Comparison of ENCODE assay signal across 16 mouse cellular contexts in genomic region chr15:92160855-92161162, GRCm38 (mm10).
DNase-seq lines count a peak whose midpoint lies in the region; ATAC-seq and TF ChIP-seq lines count a peak whose summit lies in the region.
"Had no signal": no experiment of that assay in that cellular context is flagged by ENCODE, and none has a peak within 500 bp of the region (broad histone marks: within the 10 kb centered on the region; RNA-seq: fewer than 3 reads in every experiment).

No protein-coding gene starts in this region.

- intact Hi-C loops in left cerebral cortex, adult 2 months (cut with DNase I): loop anchor here (2.0 to 10.0 kb wide), 3 partner anchors 66 to 196 kb away; partner anchors contain the start of gene Cntn1
- intact Hi-C loops in left cerebral cortex, postnatal 10 days (cut with DNase I): loop anchor here (5.0 kb wide), 2 partner anchors 61 to 109 kb away; partner anchors contain the start of gene Cntn1

- peak overlapping the region; percentile 47 for H3K4me2 ChIP-seq in forebrain, postnatal 0 days (ENCODE audit: low read depth)
- peak overlapping the region; percentile 50; the same call in 1 of the 2 replicates for H3K4me2 ChIP-seq in midbrain, embryonic 11.5 days
- H3K4me2 ChIP-seq: liver, embryonic 12.5 days had no signal

- peak; percentile 24 to 27 for DNase-seq in left cerebral cortex, adult 2 months (ENCODE audit: extremely low spot score in 1 of 2, low spot score in 2 of 2)
- no peak for DNase-seq in left cerebral cortex, postnatal 10 days (ENCODE audit: extremely low spot score in 1 of 2, low spot score in 2 of 2)
- no peak for DNase-seq in forebrain, postnatal 0 days
- no peak for DNase-seq in midbrain, embryonic 11.5 days (ENCODE audit: low spot score, missing footprints)
- DNase-seq in telencephalon, adult 2 months (ENCODE audit: low read depth, low spot score): peak; percentile 17
- no peak for DNase-seq in kidney, adult 8-10 months
- DNase-seq in gastrocnemius, postnatal 25 days: no peak
- DNase-seq: adrenal gland, postnatal 10 days; heart, adult 18-20 months; heart, postnatal 4 days; lung, postnatal 14 days; right cerebral cortex, adult 18-20 months; thymus, postnatal 4 days had no signal

- H3K36me3 ChIP-seq in forebrain, postnatal 0 days (ENCODE audit: insufficient read depth): no peaks in the 10 kb centered on the region
- no peaks in the 10 kb centered on the region for H3K36me3 ChIP-seq in midbrain, embryonic 11.5 days (ENCODE audit: control insufficient read depth, insufficient read depth, low read length)
- H3K36me3 ChIP-seq: embryonic facial prominence, embryonic 12.5 days; liver, embryonic 12.5 days had no signal

- H3K4me3 ChIP-seq in left cerebral cortex, adult 2 months: peak overlapping the region; percentile 54
- peak overlapping the region; percentile 32 for H3K4me3 ChIP-seq in forebrain, postnatal 0 days (ENCODE audit: low read depth, low read length)
- H3K4me3 ChIP-seq in midbrain, embryonic 11.5 days (ENCODE audit: low read depth, low read length): no peak overlapping the region
- H3K4me3 ChIP-seq: embryonic facial prominence, embryonic 12.5 days; liver, embryonic 12.5 days had no signal

- H3K9me3 ChIP-seq in forebrain, postnatal 0 days (ENCODE audit: low read length): no peaks in the 10 kb centered on the region
- H3K9me3 ChIP-seq in midbrain, embryonic 11.5 days (ENCODE audit: control insufficient read depth, low read length): no peaks in the 10 kb centered on the region
- H3K9me3 ChIP-seq: embryonic facial prominence, embryonic 12.5 days; liver, embryonic 12.5 days had no signal

- peaks cover 4% of the 10 kb centered on the region; the same call in 1 of the 2 replicates for H3K4me1 ChIP-seq in forebrain, postnatal 0 days (ENCODE audit: insufficient read depth)
- H3K4me1 ChIP-seq in midbrain, embryonic 11.5 days (ENCODE audit: control insufficient read depth, insufficient read depth, low read length): peaks cover 7% of the 10 kb centered on the region
- H3K4me1 ChIP-seq: embryonic facial prominence, embryonic 12.5 days; liver, embryonic 12.5 days had no signal

- 33% methylated on average over 10 of the region's 10 CpGs for WGBS in forebrain, postnatal 0 days
- 62% methylated on average over 10 of the region's 10 CpGs for WGBS in midbrain, embryonic 11.5 days

- no peak for ATAC-seq in forebrain, postnatal 0 days
- ATAC-seq in midbrain, embryonic 11.5 days (ENCODE audit: low FRiP score): no peak
- ATAC-seq: liver, embryonic 12.5 days had no signal

- no peaks in the 10 kb centered on the region for H3K27me3 ChIP-seq in forebrain, postnatal 0 days (ENCODE audit: insufficient read depth, low read length)
- no peaks in the 10 kb centered on the region for H3K27me3 ChIP-seq in midbrain, embryonic 11.5 days (ENCODE audit: control insufficient read depth, insufficient read depth, low read length)
- H3K27me3 ChIP-seq: CH12.LX; embryonic facial prominence, embryonic 12.5 days; liver, embryonic 12.5 days had no signal

- H3K27ac ChIP-seq in left cerebral cortex, adult 2 months: peak overlapping the region; percentile 90
- H3K27ac ChIP-seq in forebrain, postnatal 0 days (ENCODE audit: low read depth, low read length): peak overlapping the region; percentile 78
- H3K27ac ChIP-seq in midbrain, embryonic 11.5 days (ENCODE audit: low read depth, low read length): no peak overlapping the region
- H3K27ac ChIP-seq: embryonic facial prominence, embryonic 12.5 days; liver, embryonic 12.5 days had no signal

- no peak for TF ChIP-seq CTCF in left cerebral cortex, adult 2 months (IDR thresholded peaks at IDR 0.05)
- TF ChIP-seq CTCF in forebrain, postnatal 0 days (IDR thresholded peaks at IDR 0.05; ENCODE audit: low read depth): no peak

- H3K9ac ChIP-seq in forebrain, postnatal 0 days: peak overlapping the region; percentile 56
- no peak overlapping the region for H3K9ac ChIP-seq in midbrain, embryonic 11.5 days (ENCODE audit: low read length)
- H3K9ac ChIP-seq: embryonic facial prominence, embryonic 12.5 days; liver, embryonic 12.5 days had no signal

Comparison
In these comparisons a context has a peak if more than half of its experiments do, and no peak if none do; other contexts are left out.
1. DNase-seq: peak in left cerebral cortex, adult 2 months (2 of 2) and telencephalon, adult 2 months (single experiment); none in left cerebral cortex, postnatal 10 days (0 of 2), forebrain, postnatal 0 days (single experiment), midbrain, embryonic 11.5 days (single experiment), kidney, adult 8-10 months (0 of 2) and gastrocnemius, postnatal 25 days (single experiment).